Mouse (Mus musculus) forebrain, embryonic 10.5 days (tissue): ENCODE results near the gene Lbhd1. TPM values are rescaled to one million over a fixed set of nuclear protein-coding genes. Genes with fewer than 3 reads are reported as not detected.
"Not testable (repeated sequence)": the region's sequence is repeated elsewhere in the genome, so short reads cannot be mapped to it uniquely, and the experiment has no call there.

Experiments used
- DNase-seq: peaks from one replicate; pipeline ENCODE4 v3.0.0-alpha.2; 2017; ENCODE audit warnings: low spot score; ENCODE audit errors: extremely low spot score
- H3K27ac ChIP-seq: fragments of 300-500 bp; sonication (generic); 2 replicates; pipeline ENCODE4 v1.5.1; 2016; ENCODE audit warnings: mild to moderate bottlenecking
- H3K27me3 ChIP-seq: fragments of 300-500 bp; sonication (generic); 2 replicates; pipeline ENCODE4 v1.6.1; 2016; ENCODE audit warnings: mild to moderate bottlenecking; ENCODE audit not compliant: poor library complexity, severe bottlenecking
- H3K36me3 ChIP-seq: fragments of 300-500 bp; sonication (generic); replicated peaks from 2 replicates; pipeline ENCODE4 v1.6.1; 2016; ENCODE audit warnings: mild to moderate bottlenecking, moderate library complexity
- H3K4me1 ChIP-seq: fragments of 300-500 bp; sonication (generic); 2 replicates; pipeline ENCODE4 v1.6.1; 2016
- H3K4me3 ChIP-seq: fragments of 300-500 bp; sonication (generic); 2 replicates; pipeline ENCODE4 v1.5.1; 2016; ENCODE audit warnings: mild to moderate bottlenecking, moderate library complexity
- H3K9me3 ChIP-seq: fragments of 300-500 bp; sonication (generic); 2 replicates; pipeline ENCODE4 v1.6.1; 2016; ENCODE audit warnings: mild to moderate bottlenecking, moderate library complexity
- WGBS: fragments of 180-500 bp; shearing (Covaris S2); methylation state at CpG from one replicate; pipeline ENCODE4 v1.1.7; 2016; 5-methylcytosine and 5-hydroxymethylcytosine counted together
- polyA plus RNA-seq: library from polyadenylated mRNA; unstranded; fragments of >200 nt; fragmentation: Nextera tagmentation; extraction: Ambion mirVana; gene quantifications from 2 replicates; pipeline ENCODE4 v1.2.1, GENCODE M21; 2016

Lbhd1 gene
- polyA plus RNA-seq, 1 experiment from 2014 or later = 130 TPM

DNA sequence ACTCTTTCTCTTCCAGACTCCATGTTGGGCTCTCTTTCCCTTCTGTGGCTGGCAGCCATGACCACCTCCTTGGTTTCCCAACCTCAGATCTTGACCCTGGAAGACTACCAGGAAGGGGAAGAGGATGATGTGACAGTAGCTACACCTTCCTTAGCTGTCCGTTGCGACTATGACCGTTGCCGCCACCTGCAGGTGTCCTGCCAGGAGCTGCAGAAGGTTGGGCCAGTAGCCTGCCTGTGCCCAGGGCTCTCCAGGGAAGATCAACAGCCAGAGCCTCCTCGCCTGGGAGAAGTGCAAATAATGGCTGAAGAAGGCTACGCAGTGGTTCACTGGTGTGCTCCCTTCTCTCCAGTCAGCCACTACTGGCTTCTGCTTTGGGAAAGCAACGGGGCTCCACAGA, 31.9 kb upstream of the Lbhd1 start:
- Histone ChIP-seq H3K4me3 (no peak overlapping the region), H3K27me3 (no peaks in the 10 kb centered on the region), H3K36me3 (peaks cover 25% of the 10 kb centered on the region), H3K9me3 (no peaks in the 10 kb centered on the region), H3K4me1 (peaks cover 10% of the 10 kb centered on the region), H3K27ac (no peak overlapping the region)
- no peak for DNase-seq
- WGBS = 54% methylated on average over 7 of the region's 7 CpGs

- Histone ChIP-seq H3K27ac (no peak overlapping the region), H3K9me3 (no peaks in the 10 kb centered on the region), H3K4me3 (no peak overlapping the region), H3K4me1 (peaks cover 10% of the 10 kb centered on the region), H3K27me3 (no peaks in the 10 kb centered on the region), H3K36me3 (peaks cover 17% of the 10 kb centered on the region)
- no peak for DNase-seq
- WGBS = 65% methylated on average over 10 of the region's 10 CpGs
These were observed 31.1 kb upstream of the Lbhd1 start for GRCm38 (mm10) chr19:8852236-8852928.

GRCm38 (mm10) chr19:8853117-8853516, 30.4 kb upstream of the Lbhd1 start:
- Histone ChIP-seq H3K27me3 (no peaks in the 10 kb centered on the region), H3K4me3 (no peak overlapping the region), H3K9me3 (no peaks in the 10 kb centered on the region), H3K36me3 (peaks cover 10% of the 10 kb centered on the region), H3K27ac (no peak overlapping the region), H3K4me1 (peaks cover 10% of the 10 kb centered on the region)
- DNase-seq = no peak
- 91% methylated on average over 3 of the region's 3 CpGs for WGBS

GRCm38 (mm10) chr19:8857689-8858088, 25.8 kb upstream of the Lbhd1 start:
- Histone ChIP-seq H3K9me3 (no peaks in the 10 kb centered on the region), H3K36me3 (no peaks in the 10 kb centered on the region), H3K4me1 (no peaks in the 10 kb centered on the region), H3K27me3 (no peaks in the 10 kb centered on the region), H3K27ac (no peak overlapping the region), H3K4me3 (no peak overlapping the region)
- 43% methylated on average over 4 of the region's 4 CpGs for WGBS
- no peak for DNase-seq

- no peaks in the 10 kb centered on the region for H3K4me1 ChIP-seq
- H3K36me3 ChIP-seq = no peaks in the 10 kb centered on the region
- H3K4me3 ChIP-seq = no peak overlapping the region
- no peaks in the 10 kb centered on the region for H3K9me3 ChIP-seq
- H3K27me3 ChIP-seq = no peaks in the 10 kb centered on the region
- H3K27ac ChIP-seq = no peak overlapping the region
- WGBS = 21% methylated on average over 1 of the region's 1 CpGs
- no peak for DNase-seq
These were observed 24.5 kb upstream of the Lbhd1 start for GRCm38 (mm10) chr19:8859018-8859417.

DNA sequence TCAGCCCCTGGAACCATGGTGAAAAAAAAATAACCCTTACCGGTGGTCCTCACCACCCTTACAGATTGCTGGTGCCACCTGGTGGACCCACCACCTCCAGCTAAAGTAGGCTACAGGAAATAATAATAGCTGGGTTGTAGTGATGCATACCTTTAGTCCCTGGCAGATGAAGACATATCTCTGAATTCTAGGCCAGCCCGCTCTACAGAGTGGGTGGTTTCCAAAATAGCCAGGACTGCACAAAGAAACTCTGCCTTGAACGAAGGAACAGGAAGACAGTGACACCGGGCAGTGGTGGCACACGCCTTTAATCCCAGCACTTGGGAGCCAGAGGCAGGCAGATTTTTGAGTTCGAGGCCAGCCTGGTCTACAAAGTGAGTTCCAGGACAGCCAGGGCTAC, 19.3 kb upstream of the Lbhd1 start:
- 85% methylated on average over 6 of the region's 6 CpGs for WGBS
- Histone ChIP-seq H3K27me3 (no peaks in the 10 kb centered on the region), H3K4me3 (no peak overlapping the region), H3K4me1 (no peaks in the 10 kb centered on the region), H3K9me3 (no peaks in the 10 kb centered on the region), H3K27ac (no peak overlapping the region), H3K36me3 (no peaks in the 10 kb centered on the region)
- no peak for DNase-seq

- Histone ChIP-seq H3K4me3 (peak overlapping the region; percentile 99), H3K27ac (peak overlapping the region; percentile 93)
- 80% methylated on average over 3 of the region's 3 CpGs for WGBS
These were observed 13.2 kb upstream of the Lbhd1 start for GRCm38 (mm10) chr19:8870381-8870780.

DNA sequence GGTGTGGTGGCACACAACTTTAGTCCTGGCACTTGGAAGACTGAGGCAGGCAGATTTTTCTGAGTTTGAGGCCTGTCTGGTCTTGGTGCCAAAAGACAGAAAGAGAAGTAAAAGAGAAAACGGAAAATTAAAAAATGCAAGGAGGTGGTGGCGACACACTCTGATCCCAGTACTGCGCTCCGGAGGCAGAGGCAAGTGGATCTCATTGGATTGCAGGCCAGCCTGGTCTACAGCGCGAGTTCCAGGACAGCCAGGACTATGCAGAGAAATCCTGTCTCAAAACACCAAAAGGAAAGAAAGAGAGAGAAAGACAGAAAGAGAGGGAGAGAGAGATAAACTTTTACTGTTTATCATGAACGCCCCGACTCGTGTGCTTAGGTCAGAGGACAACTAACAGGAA, 12.7 kb upstream of the Lbhd1 start:
- Histone ChIP-seq H3K36me3 (peaks cover 29% of the 10 kb centered on the region), H3K4me1 (peaks cover 14% of the 10 kb centered on the region), H3K27me3 (no peaks in the 10 kb centered on the region), H3K27ac (peak overlapping the region; percentile 93), H3K4me3 (peak overlapping the region; percentile 99), H3K9me3 (no peaks in the 10 kb centered on the region)
- 60% methylated on average over 9 of the region's 9 CpGs for WGBS
- DNase-seq = no peak

More at GRCm38 (mm10) chr19:8870381-8870780, 13.2 kb upstream of the Lbhd1 start:
- peaks cover 14% of the 10 kb centered on the region for H3K4me1 ChIP-seq
- H3K9me3 ChIP-seq, DNase-seq, H3K27me3 ChIP-seq: not testable (repeated sequence)
- H3K36me3 ChIP-seq = peaks cover 24% of the 10 kb centered on the region

GRCm38 (mm10) chr19:8871267-8872186, 12.0 kb upstream of the Lbhd1 start, which contains the start of gene Ubxn1:
TSS of gene Ubxn1 (plus strand) at chr19:8871496.
- Histone ChIP-seq H3K4me1 (peaks cover 14% of the 10 kb centered on the region), H3K9me3 (no peaks in the 10 kb centered on the region), H3K27me3 (no peaks in the 10 kb centered on the region), H3K4me3 (peak within 1 kb of the TSS; percentile 99), H3K36me3 (peaks cover 36% of the 10 kb centered on the region), H3K27ac (peak within 1 kb of the TSS; percentile 93)
- peak; percentile 96 for DNase-seq
- WGBS = under 1% methylated on average over 59 of the region's 59 CpGs

- Histone ChIP-seq H3K27me3 (no peaks in the 10 kb centered on the region), H3K4me3 (peak overlapping the region; percentile 99), H3K27ac (peak overlapping the region; percentile 93), H3K9me3 (no peaks in the 10 kb centered on the region), H3K36me3 (peaks cover 44% of the 10 kb centered on the region), H3K4me1 (peaks cover 14% of the 10 kb centered on the region)
- DNase-seq = no peak
- WGBS = 80% methylated on average over 10 of the region's 10 CpGs
These were observed 11.2 kb upstream of the Lbhd1 start for GRCm38 (mm10) chr19:8872266-8872840.

DNA sequence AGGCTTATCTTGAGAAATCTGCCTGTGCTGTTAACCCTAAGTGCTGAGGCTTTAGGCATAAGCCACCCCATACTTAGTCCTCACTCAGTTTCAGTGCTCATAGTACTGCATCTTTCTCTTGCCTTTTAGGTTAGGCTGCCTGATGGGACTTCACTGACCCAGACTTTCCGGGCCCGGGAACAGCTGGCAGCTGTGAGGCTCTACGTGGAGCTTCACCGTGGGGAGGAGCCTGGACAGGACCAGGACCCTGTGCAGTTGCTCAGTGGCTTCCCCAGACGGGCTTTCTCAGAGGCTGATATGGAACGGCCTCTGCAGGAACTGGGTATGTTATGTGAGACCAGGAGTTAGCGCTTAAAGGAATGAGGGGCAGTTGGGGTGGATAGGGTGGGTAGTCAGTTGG, 8.5 kb upstream of the Lbhd1 start:
- H3K9me3 ChIP-seq = no peaks in the 10 kb centered on the region
- H3K27me3 ChIP-seq = no peaks in the 10 kb centered on the region
- no peak overlapping the region for H3K4me3 ChIP-seq
- DNase-seq = no peak
- H3K27ac ChIP-seq = no peak overlapping the region
- 91% methylated on average over 7 of the region's 7 CpGs for WGBS
- peaks cover 54% of the 10 kb centered on the region for H3K36me3 ChIP-seq
- peaks cover 22% of the 10 kb centered on the region for H3K4me1 ChIP-seq

- Histone ChIP-seq H3K27ac (peak within 1 kb of the TSS; percentile 89), H3K4me3 (peak within 1 kb of the TSS; percentile 89), H3K4me1 (peaks cover 16% of the 10 kb centered on the region), H3K9me3 (no peaks in the 10 kb centered on the region), H3K27me3 (no peaks in the 10 kb centered on the region), H3K36me3 (peaks cover 29% of the 10 kb centered on the region)
- under 1% methylated on average over 42 of the region's 42 CpGs for WGBS
- peak; percentile 82 for DNase-seq
These were observed 3.1 kb upstream of the Lbhd1 start, which contains the start of gene Uqcc3 for GRCm38 (mm10) chr19:8880311-8881033. TSS of gene Uqcc3 (minus strand) at chr19:8880923.
